Mouse (Mus musculus) testis, adult 2 months (tissue): ENCODE measurements around the gene 4930447C04Rik. TPM values are rescaled to one million over a fixed set of nuclear protein-coding genes. Genes with fewer than 3 reads are reported as not detected.

Experiments
- H3K27ac ChIP-seq: fragments of 200-500 bp; 2 replicates; pipeline ENCODE4 v1.5.1; 2012; ENCODE audit warnings: low read depth, low read length; ENCODE audit not compliant: control insufficient read depth, insufficient read depth
- H3K27me3 ChIP-seq: fragments of 200-500 bp; 2 replicates; pipeline ENCODE4 v1.6.1; 2012; ENCODE audit warnings: mild to moderate bottlenecking, low read length, moderate library complexity; ENCODE audit not compliant: control insufficient read depth, insufficient read depth
- H3K36me3 ChIP-seq: fragments of 200-500 bp; 2 replicates; pipeline ENCODE4 v1.6.1; 2012; ENCODE audit warnings: mild to moderate bottlenecking, low read length; ENCODE audit not compliant: control insufficient read depth, insufficient read depth
- H3K4me1 ChIP-seq: fragments of 200-500 bp; 2 replicates; pipeline ENCODE4 v1.6.1; 2012; ENCODE audit warnings: low read length; ENCODE audit not compliant: control insufficient read depth, insufficient read depth
- H3K4me3 ChIP-seq: fragments of 200-500 bp; 2 replicates; pipeline ENCODE4 v1.5.1; 2012; ENCODE audit warnings: low read depth, mild to moderate bottlenecking, low read length, moderate library complexity, mixed read lengths; ENCODE audit not compliant: control insufficient read depth
- CTCF ChIP-seq: fragments of 200-500 bp; IDR thresholded peaks from 2 replicates; pipeline ENCODE4 v1.5.1; 2012; ENCODE audit warnings: low read depth, mild to moderate bottlenecking, inconsistent platforms, low read length, moderate library complexity; ENCODE audit not compliant: control insufficient read depth, insufficient read depth, insufficient replicate concordance
- POLR2A ChIP-seq: fragments of 200-500 bp; IDR thresholded peaks from 2 replicates; pipeline ENCODE4 v1.6.1; 2012; ENCODE audit warnings: low read depth, mild to moderate bottlenecking, inconsistent platforms, low read length, moderate library complexity; ENCODE audit not compliant: control insufficient read depth
- polyA plus RNA-seq: library from polyadenylated mRNA; depleted of rRNA; stranded (reverse); fragments of >200 nt; gene quantifications from 2 replicates; pipeline ENCODE4 v1.2.3, GENCODE M21; 2012

The 4930447C04Rik gene
- polyA plus RNA-seq, 1 experiment, result 5.3 TPM

DNA sequence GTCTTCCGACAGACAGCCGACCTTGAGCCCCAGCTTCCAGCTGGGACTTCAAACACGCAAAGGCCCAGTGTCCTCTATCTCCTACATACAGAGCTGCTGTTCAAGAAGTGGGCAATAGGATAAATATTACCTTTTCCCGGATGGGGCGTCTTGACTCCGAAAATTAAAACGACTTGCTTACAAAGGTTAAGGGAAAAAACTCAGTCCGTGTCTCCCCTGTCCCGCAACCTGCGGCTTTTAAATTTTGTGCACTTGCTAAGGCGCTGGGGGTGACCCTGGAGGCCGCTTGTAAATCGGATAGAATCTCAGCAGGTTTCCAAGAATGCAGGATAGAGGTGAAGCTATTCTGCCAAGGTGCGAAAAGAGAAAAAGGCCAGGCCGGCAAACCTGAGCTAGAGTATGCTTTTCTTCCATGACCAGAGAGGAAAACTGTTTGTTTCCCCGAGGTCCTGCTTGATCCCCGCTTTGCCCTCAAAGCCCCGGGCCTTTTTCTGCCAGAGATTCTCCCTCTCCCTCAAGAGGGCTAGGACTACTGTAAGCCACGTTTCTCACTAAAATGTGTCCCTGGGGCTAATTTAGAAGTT lies 2.9 kb downstream of the 4930447C04Rik start:
- Histone ChIP-seq H3K27ac (no peak overlapping the region), H3K27me3 (peaks cover 21% of the 10 kb centered on the region), H3K36me3 (no peaks in the 10 kb centered on the region), H3K4me1 (peaks cover 3% of the 10 kb centered on the region; the same call in 1 of the 2 replicates), H3K4me3 (no peak overlapping the region)
- TF ChIP-seq POLR2A (no peak), CTCF (no peak)

DNA sequence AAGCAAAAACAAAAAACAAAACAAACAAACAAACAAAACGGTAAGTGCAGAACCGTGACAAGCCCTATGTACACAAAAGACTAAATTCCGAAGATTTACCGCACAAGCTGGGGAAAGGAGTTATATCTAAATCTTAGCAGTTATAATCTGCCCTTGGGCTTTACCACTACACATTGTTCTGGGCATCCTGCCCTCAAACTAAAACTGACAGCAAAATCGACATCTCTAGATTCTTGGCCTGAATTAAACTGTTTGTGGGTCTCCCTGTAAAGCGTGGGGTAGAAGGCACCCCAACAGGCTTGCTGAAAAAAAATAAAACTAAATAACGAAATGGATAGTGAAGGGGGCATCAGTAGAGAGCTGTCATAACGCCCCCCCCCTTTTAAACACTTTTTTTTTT lies 3.8 kb downstream of the 4930447C04Rik start:
- Histone ChIP-seq H3K27ac (no peak overlapping the region), H3K4me1 (peaks cover 3% of the 10 kb centered on the region; the same call in 1 of the 2 replicates), H3K4me3 (no peak overlapping the region), H3K36me3 (no peaks in the 10 kb centered on the region), H3K27me3 (peaks cover 20% of the 10 kb centered on the region)
- TF ChIP-seq CTCF, result no peak
- TF ChIP-seq POLR2A, result no peak

DNA sequence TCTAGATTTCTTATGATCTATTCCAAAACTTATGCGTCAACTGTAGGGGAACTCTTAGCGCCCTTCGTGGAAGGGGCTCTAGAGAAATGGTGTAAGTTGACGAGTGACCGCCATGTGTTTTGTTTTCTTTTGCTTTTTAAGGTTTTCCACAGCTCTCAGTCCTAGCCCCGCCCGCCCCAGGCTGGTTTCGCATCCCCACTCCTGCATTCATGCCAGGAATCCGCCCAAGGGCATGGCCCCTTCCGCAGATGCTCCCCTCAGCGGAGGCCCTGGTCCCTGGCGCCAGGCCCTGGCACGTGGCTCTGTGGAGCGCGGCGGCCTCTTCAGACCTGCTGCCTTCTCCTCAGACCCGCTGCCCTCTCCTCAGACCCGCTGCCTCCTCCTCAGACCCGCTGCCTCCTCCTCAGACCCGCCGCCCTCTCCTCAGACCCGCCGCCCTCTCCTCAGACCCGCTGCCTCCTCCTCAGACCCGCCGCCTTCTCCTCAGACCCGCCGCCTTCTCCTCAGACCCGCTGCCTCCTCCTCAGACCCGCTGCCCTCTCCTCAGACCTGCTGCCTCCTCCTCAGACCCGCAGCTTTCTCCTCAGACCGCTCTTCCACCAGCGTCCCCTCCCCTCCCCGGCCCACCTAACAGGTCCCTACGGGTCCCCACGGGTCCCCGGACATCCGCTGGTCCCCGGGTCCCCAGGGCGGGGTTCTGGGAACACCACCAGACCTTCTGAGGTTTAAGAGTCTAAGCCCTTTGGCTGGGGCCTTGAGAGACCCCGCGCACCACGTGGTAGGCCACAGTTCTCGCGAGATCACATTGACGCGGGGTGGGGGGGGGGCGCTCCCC lies 23.2 kb downstream of the 4930447C04Rik start:
- peak overlapping the region; percentile 67 for H3K27ac ChIP-seq
- no peaks in the 10 kb centered on the region for H3K36me3 ChIP-seq
- peak overlapping the region; percentile 84 for H3K4me3 ChIP-seq
- TF ChIP-seq CTCF (no peak), POLR2A (peak; percentile 40)
- no peaks in the 10 kb centered on the region for H3K4me1 ChIP-seq
- H3K27me3 ChIP-seq, result no peaks in the 10 kb centered on the region

DNA sequence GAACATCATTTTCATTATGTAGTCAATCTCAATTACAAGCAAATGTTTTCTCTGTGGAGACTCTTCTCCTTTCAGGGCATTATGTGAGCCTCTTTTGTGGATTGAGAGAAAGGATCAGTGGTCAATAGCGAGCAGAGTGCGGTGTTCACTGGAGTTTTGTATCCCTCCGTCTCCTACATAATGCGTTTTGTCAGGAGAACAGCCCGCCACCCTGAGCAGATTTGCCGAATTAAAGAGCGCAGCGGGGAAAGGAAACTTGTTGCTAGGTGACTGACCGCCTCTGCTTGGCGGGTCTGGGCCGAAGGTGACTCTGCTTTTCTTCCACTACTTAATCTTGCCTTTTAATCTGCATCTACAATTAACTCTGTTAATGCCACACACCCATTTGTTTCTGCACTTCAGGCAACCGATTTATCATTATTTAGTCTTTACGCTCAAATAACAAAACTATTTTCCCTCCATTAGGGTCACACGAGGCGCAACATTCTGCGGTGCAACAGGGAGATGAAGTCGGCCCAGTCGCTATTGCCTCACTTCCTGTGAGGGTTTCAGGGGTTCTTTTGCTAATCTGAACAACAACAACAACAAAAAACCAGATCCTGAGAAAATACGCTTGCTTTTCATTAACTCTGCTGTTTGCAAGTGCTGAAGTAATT lies 86.1 kb downstream of the 4930447C04Rik start:
- Histone ChIP-seq H3K4me3 (no peak overlapping the region), H3K27ac (no peak overlapping the region), H3K27me3 (no peaks in the 10 kb centered on the region), H3K36me3 (no peaks in the 10 kb centered on the region), H3K4me1 (peaks cover 2% of the 10 kb centered on the region; the same call in 1 of the 2 replicates)
- TF ChIP-seq POLR2A (no peak), CTCF (no peak)

DNA sequence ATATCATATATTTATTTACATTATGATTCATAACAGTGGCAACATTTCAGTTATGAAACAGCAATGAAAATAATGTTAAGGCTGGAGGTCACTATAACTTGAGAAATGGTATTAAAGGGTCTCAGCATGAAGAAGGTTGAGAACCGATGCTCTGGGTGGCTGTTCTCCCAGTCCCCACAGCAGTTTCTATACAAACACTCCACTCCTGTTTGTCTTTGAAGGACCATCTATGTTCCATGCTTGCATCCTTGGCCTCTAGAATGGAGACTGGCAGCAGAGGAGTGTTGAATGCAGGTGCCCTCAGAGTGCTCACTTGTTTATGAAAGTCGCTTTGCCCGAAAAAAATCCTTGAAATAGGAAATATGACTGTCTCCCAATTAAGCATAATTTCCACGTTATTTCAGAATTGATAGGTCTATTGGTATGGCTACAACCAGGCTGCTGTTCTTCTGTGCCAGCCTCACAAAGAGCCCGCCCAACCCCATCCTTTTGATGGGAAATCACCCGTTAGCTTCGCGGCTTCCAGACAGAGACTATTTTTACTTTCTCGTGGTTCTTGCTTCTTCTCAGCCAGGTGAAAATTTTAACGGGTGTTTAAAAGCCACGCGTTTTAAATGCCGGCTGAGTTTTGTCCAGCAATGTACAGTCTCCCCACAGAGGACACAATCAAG lies 87.0 kb downstream of the 4930447C04Rik start:
- H3K36me3 ChIP-seq, result no peaks in the 10 kb centered on the region
- TF ChIP-seq POLR2A (no peak), CTCF (no peak)
- no peaks in the 10 kb centered on the region for H3K27me3 ChIP-seq
- no peak overlapping the region for H3K27ac ChIP-seq
- peaks cover 2% of the 10 kb centered on the region; the same call in 1 of the 2 replicates for H3K4me1 ChIP-seq
- no peak overlapping the region for H3K4me3 ChIP-seq

DNA sequence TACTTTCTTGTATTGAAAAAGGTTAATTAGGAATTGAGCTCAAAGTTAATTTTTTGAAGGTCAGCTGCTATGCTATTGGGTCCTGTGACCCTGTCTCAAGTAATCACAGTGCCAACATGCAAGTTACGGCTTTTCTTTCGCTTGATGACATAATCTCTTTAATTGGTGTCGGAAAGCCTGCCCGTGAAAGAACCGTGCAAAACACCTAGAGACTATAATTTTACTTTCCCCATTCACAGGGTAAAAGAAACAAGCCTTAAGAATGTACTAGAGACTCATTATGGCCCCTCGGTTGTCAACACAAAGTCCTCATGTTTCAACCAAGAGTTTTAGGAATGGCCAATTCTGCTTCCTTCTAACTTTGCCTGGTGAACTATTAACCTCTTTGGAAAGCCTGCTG lies 88.3 kb downstream of the 4930447C04Rik start:
- H3K36me3 ChIP-seq, result no peaks in the 10 kb centered on the region
- H3K27ac ChIP-seq, result no peak overlapping the region
- TF ChIP-seq POLR2A, result no peak
- TF ChIP-seq CTCF, result no peak
- peaks cover 2% of the 10 kb centered on the region; the same call in 1 of the 2 replicates for H3K4me1 ChIP-seq
- no peaks in the 10 kb centered on the region for H3K27me3 ChIP-seq
- no peak overlapping the region for H3K4me3 ChIP-seq

DNA sequence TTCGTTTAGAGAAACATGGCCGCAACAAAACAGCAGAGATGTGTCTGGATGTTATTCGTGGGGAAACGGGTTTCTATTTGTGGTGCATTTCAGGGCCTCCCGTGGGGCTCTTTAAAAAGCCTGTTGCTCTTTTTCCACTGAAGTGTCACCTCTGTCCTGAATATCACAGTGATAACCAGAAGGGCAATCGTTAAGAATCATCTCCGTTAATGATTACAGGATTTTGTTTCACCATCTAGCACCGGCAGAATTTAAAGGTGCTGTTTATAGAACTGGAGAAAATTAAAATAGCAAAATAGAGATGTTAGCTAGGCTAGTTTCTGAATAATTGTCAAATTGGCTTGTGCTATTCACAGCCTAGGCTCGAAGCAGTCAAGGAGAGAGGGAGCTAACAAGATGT lies 90.4 kb downstream of the 4930447C04Rik start:
- Histone ChIP-seq H3K36me3 (no peaks in the 10 kb centered on the region), H3K4me1 (peaks cover 4% of the 10 kb centered on the region), H3K4me3 (no peak overlapping the region), H3K27ac (no peak overlapping the region), H3K27me3 (no peaks in the 10 kb centered on the region)
- TF ChIP-seq POLR2A, result no peak
- TF ChIP-seq CTCF, result no peak
